Mouse (Mus musculus): ENCODE data around the gene Olfr866. TPM values are rescaled to one million over a fixed set of nuclear protein-coding genes. Genes with fewer than 3 reads are reported as not detected.

Gene Olfr866
- total RNA-seq (2014; rRNA removed), result not detected in 2 replicates
- polyA plus RNA-seq (2015; fragmentation: Nextera tagmentation; extraction: Ambion mirVana), result not detected in 2 replicates

DNA sequence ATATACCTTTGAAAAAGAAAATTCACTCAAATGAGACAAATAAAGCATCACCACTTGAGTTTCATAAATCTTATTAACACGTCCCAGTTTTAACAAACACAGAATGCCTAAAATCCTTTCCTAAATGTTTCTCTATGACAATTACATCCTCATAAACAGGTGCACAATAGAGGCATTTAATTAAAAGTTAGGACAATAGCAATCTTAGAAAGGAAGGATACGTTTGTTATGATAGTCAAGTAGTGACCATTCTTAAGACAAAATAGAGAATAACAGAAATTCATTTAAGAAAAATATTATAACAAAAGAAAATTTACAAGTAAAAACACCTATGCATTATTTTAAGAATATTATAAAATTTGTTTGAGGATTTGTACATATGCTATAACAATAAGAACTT lies at the start of gene Olfr866:
TSS of gene Olfr866 (minus strand) at position 101 of the 400 bp plus-strand sequence.
- ATAC-seq (no peak), DNase-seq (ENCODE audit: low spot score) (no peak)
- Histone ChIP-seq H3K9me3 (ENCODE audit: low read length) (peaks cover 3% of the 10 kb centered on the region; the same call in 1 of the 2 replicates), H3K27me3 (ENCODE audit: insufficient read depth, low read length) (no peaks in the 10 kb centered on the region), H3K36me3 (ENCODE audit: insufficient read depth, low read length) (no peaks in the 10 kb centered on the region), H3K9ac (replicated peaks; ENCODE audit: low read length) (no peak within 1 kb of the TSS), H3K4me1 (ENCODE audit: insufficient read depth, low read length) (no peaks in the 10 kb centered on the region), H3K27ac (no peak within 1 kb of the TSS), H3K4me3 (ENCODE audit: low read length) (no peak within 1 kb of the TSS), H3K4me2 (ENCODE audit: low read depth, low read length) (no peak within 1 kb of the TSS)
- no peak for TF ChIP-seq CTCF (IDR thresholded peaks at IDR 0.05; ENCODE audit: low read depth)
- 79% methylated on average over 2 of the region's 2 CpGs for WGBS

DNA sequence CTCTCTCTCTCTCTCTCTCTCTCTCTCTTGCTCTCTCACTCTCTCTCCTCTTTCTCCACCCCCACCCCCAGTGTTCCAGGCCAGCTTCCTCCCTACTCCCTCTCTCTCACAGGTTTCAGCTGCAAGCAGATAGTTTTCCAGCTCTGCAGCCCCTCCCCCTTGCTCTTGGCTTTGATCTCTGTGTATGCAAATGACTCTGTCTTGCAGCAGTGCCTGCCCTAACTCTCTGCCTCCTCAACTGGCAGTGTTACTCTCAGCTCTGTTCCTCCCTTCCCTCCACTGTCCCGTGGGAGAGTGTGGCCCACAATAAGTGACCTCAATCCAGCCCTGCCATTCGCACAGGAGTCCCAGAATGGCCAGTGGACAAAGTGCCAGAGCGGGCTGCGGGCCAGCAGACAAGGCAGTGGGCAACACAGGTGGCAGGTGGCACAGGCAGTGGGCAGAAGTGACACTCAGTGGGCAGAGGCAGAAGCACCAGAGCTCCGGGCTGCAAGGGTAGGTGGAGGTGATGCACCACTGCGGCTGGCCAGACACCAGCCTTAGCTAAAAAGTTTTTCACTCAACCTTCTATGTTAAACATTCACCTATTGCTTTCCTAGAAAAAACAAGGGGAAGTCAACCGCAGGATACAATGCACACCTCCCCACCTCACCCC lies 45.8 kb upstream of the Olfr866 start:
- Histone ChIP-seq H3K36me3 (ENCODE audit: insufficient read depth, low read length) (no peaks in the 10 kb centered on the region), H3K4me2 (ENCODE audit: low read depth, low read length) (no peak overlapping the region), H3K27ac (no peak overlapping the region), H3K27me3 (ENCODE audit: insufficient read depth, low read length) (no peaks in the 10 kb centered on the region), H3K9ac (replicated peaks; ENCODE audit: low read length) (no peak overlapping the region), H3K9me3 (ENCODE audit: low read length) (peaks cover 13% of the 10 kb centered on the region; the same call in 1 of the 2 replicates), H3K4me3 (ENCODE audit: low read length) (no peak overlapping the region), H3K4me1 (ENCODE audit: insufficient read depth, low read length) (no peaks in the 10 kb centered on the region)
- no peak for ATAC-seq
- TF ChIP-seq CTCF (IDR thresholded peaks at IDR 0.05; ENCODE audit: low read depth), result no peak
- 77% methylated on average over 7 of the region's 7 CpGs for WGBS
- DNase-seq (ENCODE audit: low spot score), result no peak

DNA sequence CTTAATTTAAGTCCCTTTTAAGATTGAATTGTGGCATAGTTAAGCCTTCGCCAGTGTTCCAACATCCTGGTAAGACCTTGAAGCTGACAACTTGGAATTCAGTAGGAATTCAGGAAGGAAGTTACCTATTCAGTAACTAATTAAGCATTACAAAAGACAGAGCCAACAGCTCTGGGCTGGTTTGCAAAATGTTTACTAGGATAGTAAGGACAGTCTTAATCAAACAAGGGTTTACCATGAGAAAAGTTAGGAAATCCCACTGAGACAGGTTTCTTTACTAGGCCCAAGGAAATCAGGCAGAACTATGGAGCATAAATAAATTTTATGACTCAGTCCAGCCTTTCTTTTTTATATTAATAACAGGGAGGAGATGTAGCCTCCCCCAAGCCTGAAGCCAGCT lies 43.5 kb upstream of the Olfr866 start:
- DNase-seq (ENCODE audit: low spot score) (no peak), ATAC-seq (no peak)
- Histone ChIP-seq H3K9ac (replicated peaks; ENCODE audit: low read length) (no peak overlapping the region), H3K4me3 (ENCODE audit: low read length) (no peak overlapping the region), H3K4me2 (ENCODE audit: low read depth, low read length) (no peak overlapping the region), H3K4me1 (ENCODE audit: insufficient read depth, low read length) (no peaks in the 10 kb centered on the region), H3K27me3 (ENCODE audit: insufficient read depth, low read length) (no peaks in the 10 kb centered on the region), H3K36me3 (ENCODE audit: insufficient read depth, low read length) (no peaks in the 10 kb centered on the region), H3K9me3 (ENCODE audit: low read length) (peaks cover 10% of the 10 kb centered on the region; the same call in 1 of the 2 replicates), H3K27ac (no peak overlapping the region)
- WGBS, result 87% methylated on average over 1 of the region's 1 CpGs
- no peak for TF ChIP-seq CTCF (IDR thresholded peaks at IDR 0.05; ENCODE audit: low read depth)

DNA sequence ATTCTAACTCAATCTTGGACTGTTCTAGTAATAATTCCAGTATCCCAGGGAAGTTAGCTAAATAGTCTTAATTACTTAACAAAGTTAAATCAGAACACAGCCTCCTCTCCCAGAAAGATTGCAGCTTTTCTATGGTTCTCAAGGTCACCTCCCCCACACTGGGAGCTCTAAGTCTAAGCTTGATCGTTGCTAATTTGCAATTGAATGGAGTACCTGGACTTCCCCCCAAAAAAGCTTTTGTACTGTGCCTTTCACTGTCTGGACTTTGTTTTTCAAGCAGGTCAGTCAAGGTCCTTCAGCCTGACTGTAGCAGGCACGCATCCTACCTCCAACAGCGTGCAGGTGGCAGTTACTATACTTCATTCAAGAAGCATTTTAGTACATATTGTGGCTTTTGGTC lies 42.4 kb upstream of the Olfr866 start:
- 72% methylated on average over 3 of the region's 3 CpGs for WGBS
- Histone ChIP-seq H3K4me3 (ENCODE audit: low read length) (no peak overlapping the region), H3K36me3 (ENCODE audit: insufficient read depth, low read length) (no peaks in the 10 kb centered on the region), H3K9ac (replicated peaks; ENCODE audit: low read length) (no peak overlapping the region), H3K4me2 (ENCODE audit: low read depth, low read length) (no peak overlapping the region), H3K27ac (no peak overlapping the region), H3K9me3 (ENCODE audit: low read length) (peaks cover 10% of the 10 kb centered on the region; the same call in 1 of the 2 replicates), H3K4me1 (ENCODE audit: insufficient read depth, low read length) (no peaks in the 10 kb centered on the region), H3K27me3 (ENCODE audit: insufficient read depth, low read length) (no peaks in the 10 kb centered on the region)
- no peak for ATAC-seq
- no peak for TF ChIP-seq CTCF (IDR thresholded peaks at IDR 0.05; ENCODE audit: low read depth)
- DNase-seq (ENCODE audit: low spot score), result no peak

DNA sequence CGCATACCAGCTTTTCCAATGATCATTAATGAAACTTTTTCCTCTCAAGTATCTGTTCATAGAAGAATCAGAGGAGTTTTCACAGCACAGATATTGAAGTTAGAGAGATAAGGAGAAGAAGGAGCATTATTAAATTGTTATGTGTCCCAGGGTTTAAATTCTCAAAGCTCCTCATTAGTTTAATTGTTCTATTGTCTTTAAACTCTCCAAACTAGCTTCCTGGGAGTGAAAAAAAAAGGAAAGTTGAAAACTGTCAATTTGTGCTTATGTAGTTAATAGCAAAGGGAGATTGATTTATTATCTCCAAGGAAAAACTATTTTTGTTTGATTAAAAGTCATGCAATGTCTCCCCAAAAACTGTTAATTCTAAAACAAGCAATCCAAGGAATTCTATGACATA lies 29.6 kb upstream of the Olfr866 start, which contains the start of gene Olfr867:
TSS of gene Olfr867 (minus strand) at position 101 of the 400 bp plus-strand sequence.
- ATAC-seq (no peak), DNase-seq (ENCODE audit: low spot score) (no peak)
- H3K4me2 ChIP-seq (ENCODE audit: low read depth, low read length), result no peak within 1 kb of the TSS
- H3K27ac ChIP-seq, result no peak within 1 kb of the TSS
- no peaks in the 10 kb centered on the region for H3K36me3 ChIP-seq (ENCODE audit: insufficient read depth, low read length)
- H3K9me3 ChIP-seq (ENCODE audit: low read length), result peaks cover 8% of the 10 kb centered on the region
- H3K4me3 ChIP-seq (ENCODE audit: low read length), result no peak within 1 kb of the TSS
- no peaks in the 10 kb centered on the region for H3K4me1 ChIP-seq (ENCODE audit: insufficient read depth, low read length)
- WGBS, result 77% methylated on average over 1 of the region's 1 CpGs
- TF ChIP-seq CTCF (IDR thresholded peaks at IDR 0.05; ENCODE audit: low read depth), result no peak
- H3K9ac ChIP-seq (replicated peaks; ENCODE audit: low read length), result no peak within 1 kb of the TSS
- H3K27me3 ChIP-seq (ENCODE audit: insufficient read depth, low read length), result no peaks in the 10 kb centered on the region

DNA sequence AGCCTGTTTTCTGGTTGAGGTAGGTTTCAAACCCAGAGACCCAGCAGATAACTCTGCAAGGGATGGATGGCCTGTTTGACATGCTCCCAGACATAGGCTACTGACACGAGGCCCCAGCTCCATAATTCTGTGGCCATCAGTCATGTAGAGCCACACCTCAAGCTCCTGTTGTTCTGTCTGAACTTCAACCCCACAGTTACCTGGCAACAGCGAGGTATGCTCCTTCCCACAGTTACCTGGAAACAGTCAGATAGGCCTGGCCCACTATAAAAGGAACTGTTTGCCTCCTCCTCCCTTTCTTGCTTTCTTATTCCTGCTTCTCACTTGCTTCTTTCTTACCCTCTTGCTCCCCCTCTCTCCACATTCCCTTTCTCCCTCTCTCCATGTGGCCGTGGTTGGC lies 20.1 kb upstream of the Olfr866 start:
- H3K36me3 ChIP-seq (ENCODE audit: insufficient read depth, low read length), result no peaks in the 10 kb centered on the region
- H3K4me1 ChIP-seq (ENCODE audit: insufficient read depth, low read length), result no peaks in the 10 kb centered on the region
- H3K27me3 ChIP-seq (ENCODE audit: insufficient read depth, low read length), result no peaks in the 10 kb centered on the region
- no peak overlapping the region for H3K4me3 ChIP-seq (ENCODE audit: low read length)
- no peak overlapping the region for H3K27ac ChIP-seq
- peaks cover 9% of the 10 kb centered on the region; the same call in 1 of the 2 replicates for H3K9me3 ChIP-seq (ENCODE audit: low read length)
- WGBS, result 63% methylated on average over 3 of the region's 3 CpGs
- DNase-seq (ENCODE audit: low spot score) (no peak), ATAC-seq (no peak)
- TF ChIP-seq CTCF (IDR thresholded peaks at IDR 0.05; ENCODE audit: low read depth), result no peak
- H3K4me2 ChIP-seq (ENCODE audit: low read depth, low read length), result no peak overlapping the region
- H3K9ac ChIP-seq (replicated peaks; ENCODE audit: low read length), result no peak overlapping the region

Small RNA genes within 50 kb of the gene (microRNA-seq; reads per million reads assigned to microRNA genes)
- gene Gm26231, result 0 reads per million in 2 experiments
- 0 reads per million in 2 experiments for gene Gm44395

Other genes starting within 250 kb of the Olfr866 start
- not detected in 2 replicates for gene Olfr58, start 247.8 kb downstream of the Olfr866 start, total RNA-seq (2014; rRNA removed)
- not detected in 2 replicates for gene Olfr58, start 247.8 kb downstream of the Olfr866 start, polyA plus RNA-seq (2015; fragmentation: Nextera tagmentation; extraction: Ambion mirVana)
- gene Olfr859, start 223.1 kb downstream of the Olfr866 start, total RNA-seq (2014; rRNA removed), result not detected in 2 replicates
- not detected in 2 replicates for gene Olfr859, start 223.1 kb downstream of the Olfr866 start, polyA plus RNA-seq (2015; fragmentation: Nextera tagmentation; extraction: Ambion mirVana)
- not detected in 2 replicates for gene Olfr860, start 178.3 kb downstream of the Olfr866 start, total RNA-seq (2014; rRNA removed)
- gene Olfr860, start 178.3 kb downstream of the Olfr866 start, polyA plus RNA-seq (2015; fragmentation: Nextera tagmentation; extraction: Ambion mirVana), result not detected in 2 replicates
- gene Olfr862, start 140.0 kb downstream of the Olfr866 start, total RNA-seq (2014; rRNA removed), result not detected in 2 replicates
- gene Olfr862, start 140.0 kb downstream of the Olfr866 start, polyA plus RNA-seq (2015; fragmentation: Nextera tagmentation; extraction: Ambion mirVana), result not detected in 2 replicates
- gene Olfr77, start 111.2 kb downstream of the Olfr866 start, total RNA-seq (2014; rRNA removed), result not detected in 2 replicates
- gene Olfr77, start 111.2 kb downstream of the Olfr866 start, polyA plus RNA-seq (2015; fragmentation: Nextera tagmentation; extraction: Ambion mirVana), result 0.14 and 0.19 TPM in 2 replicates
- gene Olfr867, start 29.5 kb upstream of the Olfr866 start, total RNA-seq (2014; rRNA removed), result not detected in 2 replicates
- gene Olfr867, start 29.5 kb upstream of the Olfr866 start, polyA plus RNA-seq (2015; fragmentation: Nextera tagmentation; extraction: Ambion mirVana), result not detected in 2 replicates
- gene Olfr868, start 70.6 kb upstream of the Olfr866 start, total RNA-seq (2014; rRNA removed), result not detected in 2 replicates
- not detected in 2 replicates for gene Olfr868, start 70.6 kb upstream of the Olfr866 start, polyA plus RNA-seq (2015; fragmentation: Nextera tagmentation; extraction: Ambion mirVana)
- gene Olfr869, start 101.0 kb upstream of the Olfr866 start, total RNA-seq (2014; rRNA removed), result not detected in 2 replicates
- not detected in 2 replicates for gene Olfr869, start 101.0 kb upstream of the Olfr866 start, polyA plus RNA-seq (2015; fragmentation: Nextera tagmentation; extraction: Ambion mirVana)
- not detected in 2 replicates for gene Olfr870, start 146.0 kb upstream of the Olfr866 start, total RNA-seq (2014; rRNA removed)
- not detected in 2 replicates for gene Olfr870, start 146.0 kb upstream of the Olfr866 start, polyA plus RNA-seq (2015; fragmentation: Nextera tagmentation; extraction: Ambion mirVana)
- gene Olfr871, start 184.2 kb upstream of the Olfr866 start, total RNA-seq (2014; rRNA removed), result not detected in 2 replicates
- gene Olfr871, start 184.2 kb upstream of the Olfr866 start, polyA plus RNA-seq (2015; fragmentation: Nextera tagmentation; extraction: Ambion mirVana), result not detected in 2 replicates
- not detected in 2 replicates for gene Olfr872, start 209.1 kb upstream of the Olfr866 start, total RNA-seq (2014; rRNA removed)
- not detected in 2 replicates for gene Olfr872, start 209.1 kb upstream of the Olfr866 start, polyA plus RNA-seq (2015; fragmentation: Nextera tagmentation; extraction: Ambion mirVana)

All from hindbrain, postnatal 0 days (tissue).